Mouse (Mus musculus) testis, adult 2 months (tissue): ENCODE measurements around the gene Ap5s1. TPM values are rescaled to one million over a fixed set of nuclear protein-coding genes. Genes with fewer than 3 reads are reported as not detected.

Experiments used
- H3K27ac ChIP-seq: fragments of 200-500 bp; 2 replicates; pipeline ENCODE4 v1.5.1; 2012; ENCODE audit warnings: low read depth, low read length; ENCODE audit not compliant: control insufficient read depth, insufficient read depth
- H3K27me3 ChIP-seq: fragments of 200-500 bp; 2 replicates; pipeline ENCODE4 v1.6.1; 2012; ENCODE audit warnings: mild to moderate bottlenecking, low read length, moderate library complexity; ENCODE audit not compliant: control insufficient read depth, insufficient read depth
- H3K36me3 ChIP-seq: fragments of 200-500 bp; 2 replicates; pipeline ENCODE4 v1.6.1; 2012; ENCODE audit warnings: mild to moderate bottlenecking, low read length; ENCODE audit not compliant: control insufficient read depth, insufficient read depth
- H3K4me1 ChIP-seq: fragments of 200-500 bp; 2 replicates; pipeline ENCODE4 v1.6.1; 2012; ENCODE audit warnings: low read length; ENCODE audit not compliant: control insufficient read depth, insufficient read depth
- H3K4me3 ChIP-seq: fragments of 200-500 bp; 2 replicates; pipeline ENCODE4 v1.5.1; 2012; ENCODE audit warnings: low read depth, mild to moderate bottlenecking, low read length, moderate library complexity, mixed read lengths; ENCODE audit not compliant: control insufficient read depth
- CTCF ChIP-seq: fragments of 200-500 bp; IDR thresholded peaks from 2 replicates; pipeline ENCODE4 v1.5.1; 2012; ENCODE audit warnings: low read depth, mild to moderate bottlenecking, inconsistent platforms, low read length, moderate library complexity; ENCODE audit not compliant: control insufficient read depth, insufficient read depth, insufficient replicate concordance
- POLR2A ChIP-seq: fragments of 200-500 bp; IDR thresholded peaks from 2 replicates; pipeline ENCODE4 v1.6.1; 2012; ENCODE audit warnings: low read depth, mild to moderate bottlenecking, inconsistent platforms, low read length, moderate library complexity; ENCODE audit not compliant: control insufficient read depth
- polyA plus RNA-seq: library from polyadenylated mRNA; depleted of rRNA; stranded (reverse); fragments of >200 nt; gene quantifications from 2 replicates; pipeline ENCODE4 v1.2.3, GENCODE M21; 2012

Gene Ap5s1
- polyA plus RNA-seq, 1 experiment, result 12.7 TPM

DNA sequence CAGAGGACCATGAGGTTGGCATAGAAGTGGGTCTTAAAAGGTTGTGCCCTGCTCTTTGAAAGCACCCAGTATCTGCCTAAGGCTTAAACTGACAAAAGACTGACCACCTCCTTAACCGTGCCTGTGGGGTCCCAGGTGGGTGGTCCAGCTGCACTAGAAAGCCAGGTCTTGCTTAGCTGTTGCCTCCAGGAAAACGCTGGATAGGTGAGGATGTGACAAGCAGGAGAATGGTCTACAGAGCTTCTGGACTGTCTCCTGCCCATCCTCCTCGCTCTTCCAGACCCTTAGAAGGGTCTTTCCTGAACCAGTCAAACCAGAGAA lies 19.3 kb upstream of the Ap5s1 start:
- TF ChIP-seq POLR2A (no peak), CTCF (no peak)
- Histone ChIP-seq H3K4me1 (peaks cover 10% of the 10 kb centered on the region), H3K36me3 (no peaks in the 10 kb centered on the region), H3K4me3 (no peak overlapping the region), H3K27ac (no peak overlapping the region), H3K27me3 (no peaks in the 10 kb centered on the region)

GRCm38 (mm10) chr2:131188311-131188710 lies 18.6 kb upstream of the Ap5s1 start:
- no peak overlapping the region for H3K4me3 ChIP-seq
- H3K27ac ChIP-seq, result no peak overlapping the region
- H3K36me3 ChIP-seq, result no peaks in the 10 kb centered on the region
- no peak for TF ChIP-seq CTCF
- H3K4me1 ChIP-seq, result peaks cover 10% of the 10 kb centered on the region
- no peaks in the 10 kb centered on the region for H3K27me3 ChIP-seq

DNA sequence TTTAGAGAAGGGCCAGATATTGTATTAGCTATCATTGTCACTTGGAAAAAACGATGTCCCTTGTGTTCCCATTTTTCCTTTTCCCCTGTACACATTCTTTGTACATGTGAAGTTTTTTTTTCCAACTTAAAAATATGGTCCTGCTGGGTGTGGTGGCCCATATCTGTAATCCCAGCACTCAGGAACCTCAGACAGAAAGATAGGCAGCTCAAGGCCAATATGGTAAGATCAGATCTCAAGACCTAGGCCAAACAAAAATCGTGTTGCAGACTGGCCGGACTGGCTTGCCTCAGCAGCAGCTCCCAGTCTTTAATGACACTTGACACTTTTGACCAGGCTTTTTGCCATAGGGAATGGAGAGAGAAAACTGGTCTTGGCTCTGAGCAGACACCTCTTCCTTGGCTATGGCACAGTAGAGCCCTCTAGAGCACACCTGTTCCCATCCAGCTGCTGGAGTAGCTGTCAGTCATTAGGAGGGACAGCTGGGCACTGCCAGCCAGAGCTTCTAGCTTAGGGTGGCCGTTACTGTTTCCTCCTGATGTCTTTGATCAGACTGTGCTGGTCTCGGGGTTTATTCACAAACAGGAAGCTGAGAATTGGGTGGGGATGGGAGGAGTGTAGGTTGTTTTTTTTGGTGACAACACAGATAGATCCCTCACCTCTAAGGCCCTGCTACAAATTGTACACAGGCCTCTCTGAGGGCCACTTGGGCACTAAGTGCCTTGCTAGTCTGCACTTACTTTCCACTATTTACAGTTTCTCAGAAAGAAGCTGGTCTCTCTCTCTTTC lies 17.2 kb upstream of the Ap5s1 start:
- no peak overlapping the region for H3K27ac ChIP-seq

GRCm38 (mm10) chr2:131190344-131191004 lies 16.4 kb upstream of the Ap5s1 start:
- no peak for TF ChIP-seq POLR2A
- Histone ChIP-seq H3K4me3 (no peak overlapping the region), H3K27ac (no peak overlapping the region), H3K36me3 (no peaks in the 10 kb centered on the region), H3K27me3 (no peaks in the 10 kb centered on the region), H3K4me1 (peaks cover 10% of the 10 kb centered on the region)

More for the DNA sequence above, 17.2 kb upstream of the Ap5s1 start:
- H3K36me3 ChIP-seq, result no peaks in the 10 kb centered on the region
- no peak for TF ChIP-seq POLR2A
- no peak for TF ChIP-seq CTCF
- H3K27me3 ChIP-seq, result no peaks in the 10 kb centered on the region
- peaks cover 10% of the 10 kb centered on the region for H3K4me1 ChIP-seq
- H3K4me3 ChIP-seq, result no peak overlapping the region

DNA sequence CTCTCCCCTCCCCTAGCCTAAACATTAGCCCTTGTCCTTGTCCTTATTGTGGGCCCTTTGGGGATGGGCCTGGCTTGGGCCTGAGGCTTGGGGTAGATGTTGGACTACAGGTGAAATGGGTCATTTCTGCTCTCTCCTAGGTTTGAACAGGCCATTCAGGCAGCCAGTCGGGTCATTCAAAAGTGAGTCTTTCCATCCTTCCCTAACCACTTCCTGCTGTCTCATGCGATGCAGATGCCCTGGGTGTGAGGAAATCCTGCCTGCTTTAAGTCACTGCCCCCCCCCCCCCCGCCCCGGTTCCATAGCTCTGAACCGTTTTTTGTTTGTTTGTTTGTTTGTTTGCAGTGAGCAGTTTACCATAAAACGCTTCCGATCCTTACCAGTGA lies 15.9 kb upstream of the Ap5s1 start:
- Histone ChIP-seq H3K27me3 (no peaks in the 10 kb centered on the region), H3K36me3 (no peaks in the 10 kb centered on the region), H3K4me3 (no peak overlapping the region), H3K27ac (no peak overlapping the region), H3K4me1 (peaks cover 10% of the 10 kb centered on the region)
- TF ChIP-seq POLR2A (no peak), CTCF (no peak)

DNA sequence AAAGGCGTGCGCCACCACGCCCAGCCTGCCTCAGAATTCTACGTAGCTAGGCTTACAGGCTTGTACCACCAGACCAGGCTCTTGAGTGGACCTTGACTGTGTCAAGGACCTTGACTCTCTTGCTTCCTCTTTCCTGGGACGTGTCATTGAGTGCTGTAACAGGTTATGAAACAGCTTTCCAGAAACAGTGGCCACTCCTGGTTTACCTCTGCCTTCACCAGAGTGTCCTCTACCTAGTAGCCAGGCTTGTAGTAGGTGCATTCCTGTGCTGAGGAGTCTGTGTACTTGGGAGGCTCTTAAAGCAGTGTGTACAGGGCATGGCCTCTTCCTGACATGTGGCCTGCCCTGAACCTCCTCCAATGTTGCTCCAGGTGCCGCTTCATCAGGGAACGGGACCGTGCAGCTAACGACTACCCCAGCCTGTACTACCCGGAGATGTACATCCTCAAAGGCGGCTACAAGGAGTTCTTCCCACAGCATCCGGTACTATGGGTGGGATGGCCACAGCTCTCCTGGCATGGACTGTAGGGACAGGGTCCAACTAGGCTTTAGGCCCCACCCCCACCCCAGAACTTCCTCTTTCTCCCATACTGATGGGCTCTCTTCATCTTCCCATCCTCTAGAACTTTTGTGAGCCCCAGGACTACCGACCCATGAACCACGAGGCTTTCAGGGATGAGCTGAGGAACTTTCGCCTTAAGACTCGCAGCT lies 10.1 kb upstream of the Ap5s1 start:
- Histone ChIP-seq H3K4me3 (no peak overlapping the region), H3K4me1 (no peaks in the 10 kb centered on the region), H3K36me3 (no peaks in the 10 kb centered on the region), H3K27ac (no peak overlapping the region), H3K27me3 (no peaks in the 10 kb centered on the region)
- TF ChIP-seq CTCF (no peak), POLR2A (no peak)

- Histone ChIP-seq H3K36me3 (no peaks in the 10 kb centered on the region), H3K4me1 (no peaks in the 10 kb centered on the region)
- TF ChIP-seq POLR2A (no peak), CTCF (no peak)
Observed at GRCm38 (mm10) chr2:131200710-131201109, 6.2 kb upstream of the Ap5s1 start.

More at GRCm38 (mm10) chr2:131200710-131201109, 6.2 kb upstream of the Ap5s1 start:
- no peak overlapping the region for H3K4me3 ChIP-seq
- no peak overlapping the region for H3K27ac ChIP-seq
- H3K27me3 ChIP-seq, result no peaks in the 10 kb centered on the region
